Mouse (Mus musculus): Measurements from ENCODE around the gene Tnfaip6. TPM values are rescaled to one million over a fixed set of nuclear protein-coding genes. Genes with fewer than 3 reads are reported as not detected.

Gene Tnfaip6
- total RNA-seq, 2 experiments from 2014 or later, result 2.2 to 2.3 TPM

GRCm38 (mm10) chr2:52050823-52051222 lies 13.0 kb downstream of the Tnfaip6 start:
- intact Hi-C loops (cut with DNase I), result no loop called here
- DNase-seq, result no peak

- no peak for DNase-seq
- intact Hi-C loops (cut with DNase I), result no loop called here
Measured at GRCm38 (mm10) chr2:52052335-52052734, 14.5 kb downstream of the Tnfaip6 start.

GRCm38 (mm10) chr2:52053502-52053901 lies 15.7 kb downstream of the Tnfaip6 start:
- intact Hi-C loops (cut with DNase I), result no loop called here
- DNase-seq, result no peak

- DNase-seq, result no peak
Measured at GRCm38 (mm10) chr2:52055616-52056015, 17.8 kb downstream of the Tnfaip6 start.

GRCm38 (mm10) chr2:52057099-52057498 lies 19.3 kb downstream of the Tnfaip6 start:
- intact Hi-C loops (cut with DNase I), result no loop called here

More at GRCm38 (mm10) chr2:52055616-52056015, 17.8 kb downstream of the Tnfaip6 start:
- intact Hi-C loops (cut with DNase I), result no loop called here

GRCm38 (mm10) chr2:52057681-52058080 lies 19.9 kb downstream of the Tnfaip6 start:
- intact Hi-C loops (cut with DNase I), result no loop called here
- no peak for DNase-seq

More at GRCm38 (mm10) chr2:52057099-52057498, 19.3 kb downstream of the Tnfaip6 start:
- DNase-seq, result no peak

- intact Hi-C loops (cut with DNase I), result no loop called here
- DNase-seq, result peak; percentile 49
Measured at GRCm38 (mm10) chr2:52068641-52069040, 30.8 kb downstream of the Tnfaip6 start.

GRCm38 (mm10) chr2:52070816-52071215 lies 33.0 kb downstream of the Tnfaip6 start:
- intact Hi-C loops (cut with DNase I), result loop anchor here (10.0 kb wide), 1 partner anchor 136 kb away; the partner anchor contains the start of gene Rbm43

GRCm38 (mm10) chr2:52071241-52071991 lies 33.6 kb downstream of the Tnfaip6 start:
- no peak for DNase-seq
- intact Hi-C loops (cut with DNase I), result loop anchor here (10.0 kb wide), 1 partner anchor 137 kb away; the partner anchor contains the start of gene Rbm43

More at GRCm38 (mm10) chr2:52070816-52071215, 33.0 kb downstream of the Tnfaip6 start:
- no peak for DNase-seq

GRCm38 (mm10) chr2:52072065-52072490 lies 34.3 kb downstream of the Tnfaip6 start:
- intact Hi-C loops (cut with DNase I), result loop anchor here (10.0 kb wide), 1 partner anchor 137 kb away; the partner anchor contains the start of gene Rbm43
- peak; percentile 6 for DNase-seq

- intact Hi-C loops (cut with DNase I), result loop anchor here (10.0 kb wide), 1 partner anchor 138 kb away; the partner anchor contains the start of gene Rbm43
- DNase-seq, result peak; percentile 91
Measured at GRCm38 (mm10) chr2:52072491-52073140, 34.8 kb downstream of the Tnfaip6 start, which contains the start of gene Rif1. Rif1 (plus strand) TSS chr2:52072832.

- peak; percentile 20 for DNase-seq
- intact Hi-C loops (cut with DNase I), result loop anchor here (10.0 kb wide), 1 partner anchor 139 kb away; the partner anchor contains the start of gene Rbm43
Measured at GRCm38 (mm10) chr2:52073141-52073904, 35.5 kb downstream of the Tnfaip6 start.

GRCm38 (mm10) chr2:52078666-52079065 lies 40.9 kb downstream of the Tnfaip6 start:
- DNase-seq, result no peak
- intact Hi-C loops (cut with DNase I), result loop anchor here (10.0 kb wide), 1 partner anchor 144 kb away; the partner anchor contains the start of gene Rbm43

- DNase-seq, result no peak
- intact Hi-C loops (cut with DNase I), result no loop called here
Measured at GRCm38 (mm10) chr2:52084013-52084412, 46.2 kb downstream of the Tnfaip6 start.

- no peak for DNase-seq
- intact Hi-C loops (cut with DNase I), result no loop called here
Measured at GRCm38 (mm10) chr2:52084571-52084970, 46.8 kb downstream of the Tnfaip6 start.

Other genes with a start within 250 kb of the Tnfaip6 start
- 10 to 100 TPM; 14.5 to 15.3 TPM for gene Rbm43, start 102.8 kb upstream of the Tnfaip6 start, total RNA-seq (2021)
- 1 to 10 TPM; 1.7 to 2.6 TPM for gene Nmi, start 64.5 kb upstream of the Tnfaip6 start, total RNA-seq (2021)
- gene Rif1, start 34.8 kb downstream of the Tnfaip6 start, total RNA-seq (2021), result 10 to 100 TPM; 28.2 to 30.9 TPM

Data from left cerebral cortex, postnatal 4 days (tissue).